Mouse (Mus musculus): ENCODE data around the gene Wdr89. TPM values are rescaled to one million over a fixed set of nuclear protein-coding genes. Genes with fewer than 3 reads are reported as not detected.

The Wdr89 gene
- polyA plus RNA-seq, 1 experiment from 2014 or later = 15.9 TPM

GRCm38 (mm10) chr12:75678393-75678792 is 9.1 kb upstream of the Wdr89 start:
- H3K36me3 ChIP-seq (ENCODE audit: control insufficient read depth, insufficient read depth, low read length) = no peaks in the 10 kb centered on the region
- H3K4me2 ChIP-seq (ENCODE audit: low read length) = no peak overlapping the region
- H3K27me3 ChIP-seq (replicated peaks; ENCODE audit: control insufficient read depth, insufficient read depth, low read length) = no peaks in the 10 kb centered on the region
- H3K9ac ChIP-seq (ENCODE audit: low read length) = no peak overlapping the region
- H3K4me1 ChIP-seq (replicated peaks; ENCODE audit: control insufficient read depth, insufficient read depth, low read length) = no peaks in the 10 kb centered on the region
- no peak overlapping the region for H3K4me3 ChIP-seq (ENCODE audit: low read depth, low read length)
- 83% methylated on average over 4 of the region's 4 CpGs for WGBS
- no peak for DNase-seq (ENCODE audit: low spot score)
- no peak for ATAC-seq (replicated peaks; ENCODE audit: low FRiP score, low TSS enrichment, low read depth)
- H3K27ac ChIP-seq (ENCODE audit: low read depth) = no peak overlapping the region
- H3K9me3 ChIP-seq (ENCODE audit: control insufficient read depth, low read length) = no peaks in the 10 kb centered on the region

- H3K36me3 ChIP-seq (ENCODE audit: control insufficient read depth, insufficient read depth, low read length) = no peaks in the 10 kb centered on the region
- no peak overlapping the region for H3K9ac ChIP-seq (ENCODE audit: low read length)
- no peaks in the 10 kb centered on the region for H3K27me3 ChIP-seq (replicated peaks; ENCODE audit: control insufficient read depth, insufficient read depth, low read length)
- DNase-seq (ENCODE audit: low spot score) (no peak), ATAC-seq (replicated peaks; ENCODE audit: low FRiP score, low TSS enrichment, low read depth) (no peak)
- no peak overlapping the region for H3K27ac ChIP-seq (ENCODE audit: low read depth)
- H3K4me3 ChIP-seq (ENCODE audit: low read depth, low read length) = no peak overlapping the region
- no peaks in the 10 kb centered on the region for H3K9me3 ChIP-seq (ENCODE audit: control insufficient read depth, low read length)
- 96% methylated on average over 4 of the region's 4 CpGs for WGBS
- no peak overlapping the region for H3K4me2 ChIP-seq (ENCODE audit: low read length)
- peaks cover 11% of the 10 kb centered on the region; the same call in 1 of the 2 replicates for H3K4me1 ChIP-seq (replicated peaks; ENCODE audit: control insufficient read depth, insufficient read depth, low read length)
These were observed 3.3 kb upstream of the Wdr89 start for GRCm38 (mm10) chr12:75672630-75673029.

GRCm38 (mm10) chr12:75671759-75672315 is 2.5 kb upstream of the Wdr89 start:
- Histone ChIP-seq H3K4me1 (replicated peaks; ENCODE audit: control insufficient read depth, insufficient read depth, low read length) (peaks cover 11% of the 10 kb centered on the region; the same call in 1 of the 2 replicates), H3K27ac (ENCODE audit: low read depth) (no peak overlapping the region), H3K9ac (ENCODE audit: low read length) (no peak overlapping the region), H3K27me3 (replicated peaks; ENCODE audit: control insufficient read depth, insufficient read depth, low read length) (no peaks in the 10 kb centered on the region), H3K9me3 (ENCODE audit: control insufficient read depth, low read length) (no peaks in the 10 kb centered on the region), H3K4me3 (ENCODE audit: low read depth, low read length) (no peak overlapping the region), H3K36me3 (ENCODE audit: control insufficient read depth, insufficient read depth, low read length) (no peaks in the 10 kb centered on the region), H3K4me2 (ENCODE audit: low read length) (no peak overlapping the region)
- WGBS = 69% methylated on average over 3 of the region's 3 CpGs
- ATAC-seq (replicated peaks; ENCODE audit: low FRiP score, low TSS enrichment, low read depth) (no peak), DNase-seq (ENCODE audit: low spot score) (no peak)

- no peak for DNase-seq (ENCODE audit: low spot score)
- WGBS = 90% methylated on average over 6 of the region's 6 CpGs
- Histone ChIP-seq H3K4me2 (ENCODE audit: low read length) (peak overlapping the region; percentile 78), H3K36me3 (ENCODE audit: control insufficient read depth, insufficient read depth, low read length) (no peaks in the 10 kb centered on the region), H3K27me3 (replicated peaks; ENCODE audit: control insufficient read depth, insufficient read depth, low read length) (no peaks in the 10 kb centered on the region), H3K27ac (ENCODE audit: low read depth) (no peak overlapping the region), H3K4me1 (replicated peaks; ENCODE audit: control insufficient read depth, insufficient read depth, low read length) (peaks cover 11% of the 10 kb centered on the region; the same call in 1 of the 2 replicates), H3K9me3 (ENCODE audit: control insufficient read depth, low read length) (no peaks in the 10 kb centered on the region), H3K4me3 (ENCODE audit: low read depth, low read length) (peak overlapping the region; percentile 75), H3K9ac (ENCODE audit: low read length) (peak overlapping the region; percentile 66; the same call in 1 of the 2 replicates)
- ATAC-seq (replicated peaks; ENCODE audit: low FRiP score, low TSS enrichment, low read depth) = no peak
These were observed 1.3 kb upstream of the Wdr89 start for GRCm38 (mm10) chr12:75670611-75671010.

- Histone ChIP-seq H3K27me3 (replicated peaks; ENCODE audit: control insufficient read depth, insufficient read depth, low read length) (no peaks in the 10 kb centered on the region), H3K27ac (ENCODE audit: low read depth) (peak overlapping the region; percentile 79; the same call in 1 of the 2 replicates), H3K4me2 (ENCODE audit: low read length) (peak overlapping the region; percentile 69), H3K9ac (ENCODE audit: low read length) (peak overlapping the region; percentile 61), H3K36me3 (ENCODE audit: control insufficient read depth, insufficient read depth, low read length) (no peaks in the 10 kb centered on the region), H3K4me1 (replicated peaks; ENCODE audit: control insufficient read depth, insufficient read depth, low read length) (peaks cover 11% of the 10 kb centered on the region; the same call in 1 of the 2 replicates), H3K4me3 (ENCODE audit: low read depth, low read length) (peak overlapping the region; percentile 75), H3K9me3 (ENCODE audit: control insufficient read depth, low read length) (no peaks in the 10 kb centered on the region)
- DNase-seq (ENCODE audit: low spot score) (no peak), ATAC-seq (replicated peaks; ENCODE audit: low FRiP score, low TSS enrichment, low read depth) (peak; percentile 30; the same call in 1 of the 2 replicates)
- WGBS = 2% methylated on average over 9 of the region's 9 CpGs
These were observed 450 bp downstream of the Wdr89 start for GRCm38 (mm10) chr12:75668916-75669257.

GRCm38 (mm10) chr12:75668221-75668620 is 1.1 kb downstream of the Wdr89 start:
- H3K9me3 ChIP-seq (ENCODE audit: control insufficient read depth, low read length) = no peaks in the 10 kb centered on the region
- peak overlapping the region; percentile 69 for H3K4me2 ChIP-seq (ENCODE audit: low read length)
- no peaks in the 10 kb centered on the region for H3K36me3 ChIP-seq (ENCODE audit: control insufficient read depth, insufficient read depth, low read length)
- no peak overlapping the region for H3K9ac ChIP-seq (ENCODE audit: low read length)
- no peak overlapping the region for H3K27ac ChIP-seq (ENCODE audit: low read depth)
- no peaks in the 10 kb centered on the region for H3K27me3 ChIP-seq (replicated peaks; ENCODE audit: control insufficient read depth, insufficient read depth, low read length)
- ATAC-seq (replicated peaks; ENCODE audit: low FRiP score, low TSS enrichment, low read depth) (no peak), DNase-seq (ENCODE audit: low spot score) (no peak)
- WGBS = 90% methylated on average over 2 of the region's 2 CpGs
- no peak overlapping the region for H3K4me3 ChIP-seq (ENCODE audit: low read depth, low read length)
- peaks cover 11% of the 10 kb centered on the region; the same call in 1 of the 2 replicates for H3K4me1 ChIP-seq (replicated peaks; ENCODE audit: control insufficient read depth, insufficient read depth, low read length)

GRCm38 (mm10) chr12:75666939-75667338 is 2.4 kb downstream of the Wdr89 start:
- Histone ChIP-seq H3K27ac (ENCODE audit: low read depth) (no peak overlapping the region), H3K36me3 (ENCODE audit: control insufficient read depth, insufficient read depth, low read length) (no peaks in the 10 kb centered on the region), H3K4me2 (ENCODE audit: low read length) (no peak overlapping the region), H3K4me3 (ENCODE audit: low read depth, low read length) (no peak overlapping the region), H3K27me3 (replicated peaks; ENCODE audit: control insufficient read depth, insufficient read depth, low read length) (no peaks in the 10 kb centered on the region), H3K4me1 (replicated peaks; ENCODE audit: control insufficient read depth, insufficient read depth, low read length) (peaks cover 11% of the 10 kb centered on the region; the same call in 1 of the 2 replicates), H3K9ac (ENCODE audit: low read length) (no peak overlapping the region), H3K9me3 (ENCODE audit: control insufficient read depth, low read length) (no peaks in the 10 kb centered on the region)
- ATAC-seq (replicated peaks; ENCODE audit: low FRiP score, low TSS enrichment, low read depth) = no peak
- no peak for DNase-seq (ENCODE audit: low spot score)

- H3K4me1 ChIP-seq (replicated peaks; ENCODE audit: control insufficient read depth, insufficient read depth, low read length) = peaks cover 3% of the 10 kb centered on the region; the same call in 1 of the 2 replicates
- H3K36me3 ChIP-seq (ENCODE audit: control insufficient read depth, insufficient read depth, low read length) = no peaks in the 10 kb centered on the region
- DNase-seq (ENCODE audit: low spot score) (no peak), ATAC-seq (replicated peaks; ENCODE audit: low FRiP score, low TSS enrichment, low read depth) (no peak)
- 37% methylated on average over 6 of the region's 6 CpGs for WGBS
- H3K27me3 ChIP-seq (replicated peaks; ENCODE audit: control insufficient read depth, insufficient read depth, low read length) = no peaks in the 10 kb centered on the region
- no peak overlapping the region for H3K9ac ChIP-seq (ENCODE audit: low read length)
- no peak overlapping the region for H3K27ac ChIP-seq (ENCODE audit: low read depth)
- no peak overlapping the region for H3K4me2 ChIP-seq (ENCODE audit: low read length)
- no peaks in the 10 kb centered on the region for H3K9me3 ChIP-seq (ENCODE audit: control insufficient read depth, low read length)
- H3K4me3 ChIP-seq (ENCODE audit: low read depth, low read length) = no peak overlapping the region
These were observed 4.9 kb downstream of the Wdr89 start for GRCm38 (mm10) chr12:75664516-75664810.

Data from intestine, embryonic 14.5 days (tissue).